Mouse (Mus musculus) splenic B cell, adult 2 months (primary cell): ENCODE results near the gene Necap2.

Experiments used
- DNase-seq: peaks from one replicate; pipeline ENCODE4 v3.0.0-alpha.2; 2011; ENCODE audit warnings: low read depth, low spot score
- H3K27me3 ChIP-seq: 2 replicates; pipeline ENCODE4 v1.6.1; 2012; ENCODE audit warnings: mild to moderate bottlenecking, low read length, moderate library complexity, mixed read lengths; ENCODE audit not compliant: control insufficient read depth, poor library complexity, insufficient read depth, severe bottlenecking
- H3K36me3 ChIP-seq: 2 replicates; pipeline ENCODE4 v1.6.1; 2012; ENCODE audit warnings: mild to moderate bottlenecking, low read length, moderate library complexity, mixed read lengths; ENCODE audit not compliant: control insufficient read depth, poor library complexity, insufficient read depth, severe bottlenecking

The Necap2 gene

DNA sequence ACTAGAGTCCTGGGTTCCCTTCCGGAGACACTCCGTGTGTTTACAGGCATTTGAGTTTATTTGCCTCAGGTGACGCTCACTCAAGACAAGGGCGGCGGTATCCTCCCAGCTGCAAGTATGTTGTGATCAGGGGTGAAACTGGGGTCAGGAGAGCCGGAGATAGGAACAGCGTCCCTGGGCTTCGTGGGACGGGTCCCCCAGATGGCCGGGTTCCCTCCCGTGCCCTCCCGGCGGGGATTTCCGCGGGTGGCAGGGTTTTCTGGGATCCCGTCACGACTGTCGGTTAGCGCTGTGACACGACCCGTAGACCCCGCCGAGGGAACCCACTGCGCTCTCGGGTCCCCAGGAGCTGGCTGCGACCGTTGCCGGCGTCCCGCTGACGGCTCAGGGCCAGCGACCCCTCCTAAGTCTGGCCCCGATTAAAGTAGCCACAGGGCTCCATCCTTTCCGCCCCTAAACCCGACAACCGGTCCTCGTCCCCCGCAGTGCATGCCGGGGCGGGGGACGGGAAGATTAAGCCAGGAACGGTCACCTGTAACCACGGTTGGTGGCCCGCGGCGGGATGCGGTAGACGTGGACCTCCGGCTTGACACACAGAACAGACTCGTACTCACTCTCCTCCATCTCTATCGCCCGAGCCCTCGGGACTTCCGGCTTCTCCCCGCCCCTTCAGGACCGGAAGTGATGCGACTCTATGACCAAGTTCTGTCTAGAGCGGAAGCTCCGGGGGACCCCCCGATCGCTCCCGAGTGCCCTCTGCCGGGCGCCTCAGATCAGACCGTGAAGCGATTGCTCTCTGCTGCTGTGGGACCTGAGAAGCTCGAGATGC lies at the start of gene Necap2:
Gene Necap2 (minus strand): TSS at position 677 of the 829 bp plus-strand sequence.
- peak; percentile 97 for DNase-seq
- Histone ChIP-seq H3K27me3 (no peaks in the 10 kb centered on the region), H3K36me3 (peaks cover 3% of the 10 kb centered on the region; the same call in 1 of the 2 replicates)

GRCm38 (mm10) chr4:141123065-141123464 lies 44.9 kb upstream of the Necap2 start:
- H3K27me3 ChIP-seq, result no peaks in the 10 kb centered on the region
- H3K36me3 ChIP-seq, result 0 out of 2 replicates have a peak, but pooled peaks cover 3% of the 10 kb centered on the region
- DNase-seq, result no peak

DNA sequence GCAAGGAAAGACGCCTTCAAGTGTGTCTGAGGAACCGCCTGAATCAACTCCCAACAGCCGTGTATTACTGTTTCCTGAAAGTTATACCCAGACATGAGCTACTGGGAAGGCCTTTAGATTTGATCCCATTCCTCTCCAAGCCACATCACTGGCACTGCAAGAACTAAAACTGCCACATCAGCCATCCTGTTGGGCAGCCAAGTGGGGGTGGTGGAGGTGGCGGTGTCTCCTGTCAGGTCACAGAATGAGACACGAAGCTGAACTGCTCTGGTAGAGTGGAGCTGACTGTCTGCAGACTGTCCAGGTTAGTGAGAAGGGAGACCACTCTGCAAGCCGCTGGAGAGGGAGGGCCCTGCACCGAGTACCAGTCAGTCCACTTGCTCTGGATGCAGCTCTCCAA lies 44.5 kb upstream of the Necap2 start:
- 0 out of 2 replicates have a peak, but pooled peaks cover 3% of the 10 kb centered on the region for H3K36me3 ChIP-seq
- H3K27me3 ChIP-seq, result no peaks in the 10 kb centered on the region
- DNase-seq, result no peak

- Histone ChIP-seq H3K27me3 (no peaks in the 10 kb centered on the region), H3K36me3 (peaks cover 4% of the 10 kb centered on the region)
- peak; percentile 61 for DNase-seq
These were observed 42.5 kb upstream of the Necap2 start for GRCm38 (mm10) chr4:141120700-141121099.

DNA sequence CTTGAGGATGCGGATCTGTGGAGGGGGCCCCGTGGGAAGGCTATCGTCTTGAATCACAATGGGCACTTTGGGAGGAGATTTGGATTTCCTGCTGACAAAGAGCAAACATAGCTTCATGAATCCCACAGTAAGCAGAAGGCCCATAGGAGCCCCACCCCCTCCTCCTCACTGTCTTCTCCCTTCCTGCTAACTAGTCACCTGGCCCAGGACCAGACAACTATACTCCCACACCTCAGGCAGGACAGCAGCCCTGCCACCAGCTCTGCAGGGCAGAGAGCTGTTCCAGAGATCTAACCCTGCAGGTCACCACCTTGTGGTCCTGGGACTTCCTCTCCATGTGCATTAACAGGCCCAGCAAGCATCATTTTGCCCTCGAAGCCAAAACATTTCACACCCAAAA lies 40.5 kb upstream of the Necap2 start:
- no peak for DNase-seq
- Histone ChIP-seq H3K36me3 (peaks cover 6% of the 10 kb centered on the region), H3K27me3 (no peaks in the 10 kb centered on the region)

GRCm38 (mm10) chr4:141115398-141115797 lies 37.2 kb upstream of the Necap2 start:
- Histone ChIP-seq H3K27me3 (no peaks in the 10 kb centered on the region), H3K36me3 (peaks cover 13% of the 10 kb centered on the region)
- no peak for DNase-seq

DNA sequence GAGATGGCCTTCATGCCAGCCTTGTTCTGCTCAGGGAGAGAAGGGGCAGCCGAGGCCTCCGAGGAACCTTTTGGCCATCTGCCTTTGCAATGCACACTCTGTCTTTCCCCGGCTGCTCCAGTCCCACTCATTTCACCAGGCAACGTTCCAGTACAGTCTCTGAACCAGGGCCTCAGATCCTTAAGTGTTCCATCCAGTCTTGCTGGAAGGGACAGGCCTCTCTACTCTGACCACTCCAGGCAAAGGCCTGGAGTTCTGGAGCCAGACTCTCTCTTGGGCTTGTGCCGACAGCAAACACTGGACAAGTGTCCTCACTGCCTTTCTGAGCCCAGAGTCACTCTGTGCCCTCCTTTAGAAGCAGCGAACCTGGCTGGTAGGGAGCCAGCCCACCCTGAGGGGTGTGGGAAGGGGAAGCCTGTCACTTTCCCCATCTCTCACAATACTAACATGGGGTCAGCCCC lies 36.4 kb upstream of the Necap2 start:
- DNase-seq, result no peak
- H3K27me3 ChIP-seq, result no peaks in the 10 kb centered on the region
- peaks cover 15% of the 10 kb centered on the region for H3K36me3 ChIP-seq

GRCm38 (mm10) chr4:141113831-141114230 lies 35.7 kb upstream of the Necap2 start:
- Histone ChIP-seq H3K36me3 (peaks cover 15% of the 10 kb centered on the region), H3K27me3 (no peaks in the 10 kb centered on the region)
- no peak for DNase-seq

DNA sequence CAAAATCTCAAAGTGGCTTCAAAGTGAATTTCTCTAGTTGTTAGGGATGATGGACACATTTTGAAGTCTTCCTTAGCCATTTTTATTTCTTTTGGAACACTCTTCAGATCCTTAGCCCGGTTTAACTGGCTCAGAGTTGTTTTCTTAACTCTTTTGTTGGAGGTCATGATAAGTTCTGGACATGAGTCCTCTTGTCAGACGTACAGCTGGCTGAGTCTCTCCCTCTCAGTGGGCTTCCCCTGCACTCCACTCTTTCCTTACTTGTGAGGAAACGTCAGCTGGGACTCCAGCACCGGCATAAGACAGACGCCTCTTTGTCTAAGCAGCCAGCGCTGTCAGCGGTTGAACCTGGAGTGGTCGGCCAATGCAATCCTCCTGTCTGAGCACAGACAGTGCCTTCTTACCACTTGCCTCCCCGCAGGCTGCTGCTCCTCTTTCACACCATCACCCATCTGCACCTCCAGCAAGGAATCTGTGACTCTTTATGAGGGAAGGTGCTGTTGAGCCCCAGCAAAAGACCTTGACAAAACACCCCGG lies 30.1 kb upstream of the Necap2 start:
- Histone ChIP-seq H3K27me3 (no peaks in the 10 kb centered on the region), H3K36me3 (peaks cover 8% of the 10 kb centered on the region)
- DNase-seq, result no peak

DNA sequence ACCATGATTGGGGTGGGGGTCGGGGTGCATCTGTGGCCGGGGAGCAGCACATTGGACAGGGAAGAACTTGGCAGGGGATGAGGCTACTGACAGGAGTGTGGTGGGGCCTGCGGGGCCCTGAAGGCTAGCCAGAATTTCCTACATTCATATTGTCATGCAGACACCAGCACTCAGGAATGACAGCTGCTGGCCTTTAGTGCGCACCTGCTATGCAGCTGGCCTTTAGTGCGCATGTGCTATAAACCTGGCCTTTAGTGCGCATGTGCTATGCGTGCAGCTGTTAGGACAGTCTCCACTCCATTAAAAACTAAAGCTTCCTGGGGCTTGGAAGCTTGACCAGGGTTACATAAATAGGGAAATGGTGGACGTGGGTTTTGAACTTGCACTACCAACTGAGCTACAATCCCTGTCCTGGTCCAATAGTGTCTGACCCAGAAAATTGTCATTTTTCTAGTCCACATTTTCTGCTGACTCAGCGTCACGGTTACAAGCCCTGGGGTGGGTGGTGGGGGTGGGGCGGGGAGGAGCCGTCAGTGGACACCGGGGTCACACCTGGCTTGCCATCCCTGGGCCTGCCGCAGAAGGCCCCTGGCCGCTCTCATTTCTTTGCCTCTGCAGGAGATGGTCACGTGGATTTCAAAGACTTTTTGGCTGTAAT lies 28.5 kb upstream of the Necap2 start:
- DNase-seq, result no peak
- Histone ChIP-seq H3K27me3 (no peaks in the 10 kb centered on the region), H3K36me3 (peaks cover 3% of the 10 kb centered on the region)

- Histone ChIP-seq H3K27me3 (no peaks in the 10 kb centered on the region), H3K36me3 (no peaks in the 10 kb centered on the region)
- DNase-seq, result peak; percentile 40
These were observed 23.7 kb upstream of the Necap2 start for GRCm38 (mm10) chr4:141101855-141102254.

GRCm38 (mm10) chr4:141101291-141101690 lies 23.1 kb upstream of the Necap2 start:
- Histone ChIP-seq H3K36me3 (no peaks in the 10 kb centered on the region), H3K27me3 (no peaks in the 10 kb centered on the region)
- DNase-seq, result no peak

GRCm38 (mm10) chr4:141099956-141100355 lies 21.8 kb upstream of the Necap2 start:
- Histone ChIP-seq H3K36me3 (no peaks in the 10 kb centered on the region), H3K27me3 (no peaks in the 10 kb centered on the region)
- DNase-seq, result no peak

DNA sequence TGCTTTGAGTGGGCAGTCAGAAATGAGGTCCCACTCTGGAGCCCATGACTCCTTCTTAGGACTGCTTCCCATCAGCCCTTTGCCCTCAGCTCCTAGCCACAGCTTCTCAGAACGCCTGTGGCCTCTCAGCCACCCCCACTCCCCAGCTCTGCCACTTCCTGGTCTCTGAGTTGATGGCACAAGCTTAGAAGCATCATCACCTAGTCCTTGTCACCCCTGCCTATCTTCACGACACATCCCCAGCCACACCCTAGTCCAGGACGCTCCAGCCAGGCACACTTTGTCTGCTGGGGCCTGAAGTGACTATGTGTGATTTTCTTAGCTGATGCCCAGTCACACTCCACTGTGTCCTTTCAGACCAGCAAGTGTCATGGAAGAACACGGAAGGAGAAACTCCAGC lies 20.8 kb upstream of the Necap2 start:
- DNase-seq, result no peak
- no peaks in the 10 kb centered on the region for H3K36me3 ChIP-seq
- no peaks in the 10 kb centered on the region for H3K27me3 ChIP-seq

- Histone ChIP-seq H3K36me3 (no peaks in the 10 kb centered on the region), H3K27me3 (no peaks in the 10 kb centered on the region)
- no peak for DNase-seq
These were observed 18.6 kb upstream of the Necap2 start for GRCm38 (mm10) chr4:141096710-141097109.
